Mouse (Mus musculus) spleen, adult 2 months (tissue): ENCODE results near the gene Tubgcp5.

Experiments
- CTCF ChIP-seq: fragments of 200-500 bp; IDR thresholded peaks from 2 replicates; pipeline ENCODE4 v1.5.1; 2011; ENCODE audit warnings: mild to moderate bottlenecking, inconsistent platforms; ENCODE audit not compliant: insufficient read depth, insufficient read length, insufficient replicate concordance; ENCODE audit errors: extremely low read depth
- POLR2A ChIP-seq: fragments of 200-500 bp; IDR thresholded peaks from 2 replicates; pipeline ENCODE4 v1.6.1; 2011; ENCODE audit warnings: low read depth, low read length, inconsistent platforms

DNA sequence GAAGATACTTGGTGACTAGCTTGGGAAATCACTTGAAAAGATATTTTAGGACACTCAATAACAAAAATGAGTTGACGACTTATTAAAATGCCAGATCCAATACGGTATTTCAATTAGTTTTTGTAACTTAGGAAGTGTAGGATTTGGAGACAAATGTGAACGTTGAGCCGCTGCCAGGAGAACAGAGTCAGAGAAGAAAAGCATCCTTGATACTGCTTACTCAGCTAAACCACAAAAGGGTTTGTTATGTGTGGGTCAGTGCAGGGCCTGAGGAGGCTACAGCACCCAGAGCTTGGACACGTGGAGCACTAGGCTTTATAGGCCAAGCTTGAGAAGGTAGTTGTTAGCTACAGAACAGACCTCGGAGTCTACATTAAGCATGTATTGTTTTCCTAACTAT is 66.0 kb downstream of the Tubgcp5 start:
- TF ChIP-seq POLR2A (no peak), CTCF (no peak)
